In the genomic region with DNA sequence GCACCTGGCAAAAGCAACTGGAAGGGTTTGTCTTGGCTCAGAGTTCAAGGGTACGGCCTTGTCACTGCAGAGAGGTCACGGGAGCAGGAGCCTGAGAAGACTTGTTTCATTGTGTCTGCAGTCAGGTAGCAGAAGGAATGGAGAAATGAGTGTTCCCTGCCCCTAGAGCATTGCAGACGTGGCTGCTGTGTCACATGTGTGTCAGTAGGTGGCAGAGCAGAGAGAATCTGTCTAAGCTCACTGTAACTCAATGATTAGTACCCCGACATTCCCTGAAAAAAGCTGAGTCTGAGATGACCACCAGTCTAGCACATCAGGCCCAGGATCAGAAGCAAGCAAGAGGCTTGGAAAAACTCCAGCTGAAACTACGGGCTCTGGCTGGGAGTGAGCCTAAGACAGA, we compare ENCODE assay signal across 22 mouse cellular contexts.
A peak's percentile ranks its signal among the peaks of the same experiment; 100 is the strongest.
DNase-seq lines count a peak whose midpoint lies in the region; ATAC-seq and TF ChIP-seq lines count a peak whose summit lies in the region.
"Had no signal": no experiment of that assay in that cellular context is flagged by ENCODE, and none has a peak within 500 bp of the region (broad histone marks: within the 10 kb centered on the region; RNA-seq: fewer than 3 reads in every experiment).

No protein-coding gene starts in this region.

- H3K4me3 ChIP-seq in kidney, adult 2 months (ENCODE audit: insufficient read depth, low read depth, low read length), result no peak overlapping the region
- no peak overlapping the region for H3K4me3 ChIP-seq in lung, embryonic 16.5 days (ENCODE audit: low read length)
- H3K4me3 ChIP-seq in embryonic fibroblast, embryonic 13.5 days (ENCODE audit: insufficient read depth, low read length), result no peak overlapping the region
- H3K4me3 ChIP-seq: embryonic facial prominence, embryonic 13.5 days; forebrain, embryonic 10.5 days; heart, embryonic 13.5 days; hindbrain, embryonic 10.5 days; midbrain, embryonic 10.5 days; stomach, embryonic 15.5 days had no signal

- WGBS in kidney, adult 2 months, result 80% methylated on average over 5 of the region's 5 CpGs
- 63% methylated on average over 5 of the region's 5 CpGs for WGBS in lung, embryonic 16.5 days

- no peaks in the 10 kb centered on the region for H3K27me3 ChIP-seq in kidney, adult 2 months (replicated peaks; ENCODE audit: control insufficient read depth, insufficient read depth, low read length)
- no peaks in the 10 kb centered on the region for H3K27me3 ChIP-seq in lung, embryonic 16.5 days (ENCODE audit: control insufficient read depth, insufficient read depth, low read depth, low read length)
- H3K27me3 ChIP-seq: embryonic facial prominence, embryonic 13.5 days; heart, embryonic 13.5 days; stomach, embryonic 15.5 days had no signal

- TF ChIP-seq POLR2A in kidney, adult 2 months (IDR thresholded peaks at IDR 0.05; ENCODE audit: low read depth, low read length), result no peak
- TF ChIP-seq POLR2A in embryonic fibroblast, embryonic 13.5 days (IDR thresholded peaks at IDR 0.05; ENCODE audit: low read depth, low read length), result no peak

- ATAC-seq in lung, embryonic 16.5 days (ENCODE audit: low read depth), result 0 out of 2 replicates have a peak, but pooled peaks have one; percentile 8

- no peak overlapping the region for H3K4me2 ChIP-seq in lung, embryonic 16.5 days (ENCODE audit: low read depth, low read length)
- H3K4me2 ChIP-seq: embryonic facial prominence, embryonic 13.5 days; heart, embryonic 13.5 days; stomach, embryonic 15.5 days had no signal

- no peaks in the 10 kb centered on the region for H3K9me3 ChIP-seq in lung, embryonic 16.5 days (ENCODE audit: control insufficient read depth, low read length)
- H3K9me3 ChIP-seq: embryonic facial prominence, embryonic 13.5 days; forebrain, embryonic 10.5 days; heart, embryonic 13.5 days; hindbrain, embryonic 10.5 days; midbrain, embryonic 10.5 days; stomach, embryonic 15.5 days had no signal

- no peaks in the 10 kb centered on the region for H3K4me1 ChIP-seq in kidney, adult 2 months (ENCODE audit: control insufficient read depth, insufficient read depth, low read length)
- H3K4me1 ChIP-seq in lung, embryonic 16.5 days (replicated peaks; ENCODE audit: control insufficient read depth, insufficient read depth, low read length), result no peaks in the 10 kb centered on the region
- H3K4me1 ChIP-seq in embryonic fibroblast, embryonic 13.5 days (ENCODE audit: control insufficient read depth, insufficient read depth, low read length), result peaks cover 4% of the 10 kb centered on the region; the same call in 1 of the 2 replicates
- H3K4me1 ChIP-seq: forebrain, embryonic 10.5 days; hindbrain, embryonic 10.5 days; midbrain, embryonic 10.5 days; stomach, embryonic 15.5 days had no signal

- H3K36me3 ChIP-seq in kidney, adult 2 months (ENCODE audit: control insufficient read depth, insufficient read depth, low read length), result no peaks in the 10 kb centered on the region
- H3K36me3 ChIP-seq in lung, embryonic 16.5 days (ENCODE audit: control insufficient read depth, insufficient read depth, low read length), result no peaks in the 10 kb centered on the region
- H3K36me3 ChIP-seq: embryonic facial prominence, embryonic 13.5 days; forebrain, embryonic 10.5 days; heart, embryonic 13.5 days; hindbrain, embryonic 10.5 days; midbrain, embryonic 10.5 days; stomach, embryonic 15.5 days had no signal

- no peak overlapping the region for H3K9ac ChIP-seq in lung, embryonic 16.5 days (ENCODE audit: low read length)
- H3K9ac ChIP-seq: embryonic facial prominence, embryonic 13.5 days; heart, embryonic 13.5 days; stomach, embryonic 15.5 days had no signal

- TF ChIP-seq CTCF in kidney, adult 2 months (conservative IDR thresholded peaks at IDR 0.05; ENCODE audit: insufficient read depth, insufficient read length, low read depth, low read length), result peak; percentile 52
- peak; percentile 30; the same call in 1 of the 2 replicates for TF ChIP-seq CTCF in embryonic fibroblast, embryonic 13.5 days (IDR thresholded peaks at IDR 0.05; ENCODE audit: borderline replicate concordance, insufficient read depth, low read length)

- H3K27ac ChIP-seq in kidney, adult 2 months (ENCODE audit: insufficient read depth, low read depth, low read length), result no peak overlapping the region
- no peak overlapping the region for H3K27ac ChIP-seq in lung, embryonic 16.5 days (ENCODE audit: low read length)
- H3K27ac ChIP-seq in embryonic fibroblast, embryonic 13.5 days (ENCODE audit: insufficient read depth, low read length), result no peak overlapping the region
- H3K27ac ChIP-seq: embryonic facial prominence, embryonic 13.5 days; forebrain, embryonic 10.5 days; heart, embryonic 13.5 days; hindbrain, embryonic 10.5 days; midbrain, embryonic 10.5 days; stomach, embryonic 15.5 days had no signal

- peak; percentile 12 for DNase-seq in adrenal gland, postnatal 14 days
- DNase-seq in adrenal gland, postnatal 36 days, result no peak
- no peak for DNase-seq in kidney, adult 2 months
- DNase-seq in kidney, postnatal 14 days, result no peak
- no peak for DNase-seq in lung, postnatal 4 days
- no peak for DNase-seq in thymus, postnatal 10 days (ENCODE audit: low spot score in 2 of 2)
- DNase-seq: adrenal gland, postnatal 25 days; cerebellum, postnatal 36 days; kidney, postnatal 4 days; layer of hippocampus, postnatal 36 days; lung, postnatal 10 days; right cerebral cortex, adult 18-20 months; spleen, adult 18-20 months; thymus, postnatal 25 days had no signal
